Mouse (Mus musculus) ovary, postnatal 36 days (tissue): ENCODE data around the gene Odf2.

Source experiments
- DNase-seq: peaks from one replicate; pipeline ENCODE4 v3.0.0; 2022; ENCODE audit warnings: low spot score, mixed read lengths

Odf2 gene

DNA sequence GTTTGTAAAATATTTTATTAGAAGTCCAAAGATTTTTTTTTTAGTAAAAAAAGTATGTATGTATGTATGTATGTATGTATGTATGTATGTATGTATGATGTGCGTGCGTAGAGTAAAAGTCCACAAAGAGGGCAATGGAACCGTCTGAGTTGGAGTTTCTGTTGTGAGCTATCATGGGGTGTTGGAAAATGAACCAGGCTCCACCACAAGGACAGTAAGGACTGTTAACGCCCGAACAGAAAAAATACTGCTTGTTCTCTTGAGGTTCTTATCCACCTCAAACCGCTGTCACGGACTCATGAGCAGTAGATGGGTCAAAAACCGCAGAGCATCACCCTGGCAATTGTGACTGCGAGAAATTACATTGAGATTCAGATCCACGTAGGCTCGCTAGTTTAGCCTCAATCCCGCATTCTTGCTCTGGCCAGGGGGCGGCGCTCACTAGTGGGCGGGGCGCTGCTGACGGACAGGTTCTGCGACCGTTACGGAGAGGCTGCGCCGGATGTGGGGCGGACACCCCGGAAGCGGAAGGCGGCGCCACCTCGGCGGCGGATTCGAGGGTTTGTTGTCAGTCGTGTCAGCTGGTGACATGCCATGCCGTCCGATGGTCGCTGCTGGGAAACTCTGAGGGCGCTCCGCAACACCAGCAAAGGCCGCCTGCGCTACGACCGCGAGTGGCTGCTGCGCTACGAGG, 46.0 kb downstream of the Odf2 start, which contains the start of gene Gle1:
TSS of gene Gle1 (plus strand) at position 521 of the 694 bp plus-strand sequence.
- peak; percentile 97 for DNase-seq

DNA sequence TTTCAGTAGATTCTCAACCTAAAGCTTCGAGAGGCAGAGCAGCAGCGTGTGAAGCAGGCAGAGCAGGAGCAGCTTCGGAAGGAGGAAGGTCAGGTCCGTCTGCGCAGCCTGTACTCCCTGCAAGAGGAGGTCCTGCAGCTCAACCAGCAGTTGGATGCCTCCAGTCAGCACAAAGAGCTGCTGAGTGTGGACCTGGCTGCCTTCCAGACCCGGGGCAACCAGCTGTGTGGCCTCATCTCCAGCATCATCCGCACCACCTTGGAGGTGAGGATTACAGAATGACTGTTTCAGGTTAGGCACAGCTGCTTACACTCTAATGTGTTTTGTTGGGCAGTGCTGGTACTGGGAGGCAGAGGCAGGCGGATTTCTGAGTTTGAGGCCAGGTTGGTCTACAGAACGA, 51.1 kb downstream of the Odf2 start:
- no peak for DNase-seq

DNA sequence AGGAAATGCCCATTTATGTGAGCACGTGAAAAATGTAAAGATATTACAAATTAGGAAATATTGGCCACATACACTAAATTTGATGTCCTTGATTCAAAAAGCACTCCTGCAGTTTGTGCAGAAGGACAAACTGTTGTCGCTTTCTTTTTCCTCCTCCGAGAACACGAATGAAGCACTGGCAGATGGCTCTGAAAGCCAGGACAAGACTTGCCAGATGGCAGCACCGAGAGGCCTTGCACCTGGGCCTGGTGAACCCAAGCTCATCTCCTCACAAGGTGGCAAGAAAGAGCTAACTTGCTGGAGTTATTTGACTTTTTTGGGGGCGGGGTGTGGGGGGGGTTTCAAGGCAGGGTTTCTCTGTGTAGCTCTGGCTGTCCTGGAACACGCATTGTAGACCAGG, 51.8 kb downstream of the Odf2 start:
- DNase-seq: no peak

DNA sequence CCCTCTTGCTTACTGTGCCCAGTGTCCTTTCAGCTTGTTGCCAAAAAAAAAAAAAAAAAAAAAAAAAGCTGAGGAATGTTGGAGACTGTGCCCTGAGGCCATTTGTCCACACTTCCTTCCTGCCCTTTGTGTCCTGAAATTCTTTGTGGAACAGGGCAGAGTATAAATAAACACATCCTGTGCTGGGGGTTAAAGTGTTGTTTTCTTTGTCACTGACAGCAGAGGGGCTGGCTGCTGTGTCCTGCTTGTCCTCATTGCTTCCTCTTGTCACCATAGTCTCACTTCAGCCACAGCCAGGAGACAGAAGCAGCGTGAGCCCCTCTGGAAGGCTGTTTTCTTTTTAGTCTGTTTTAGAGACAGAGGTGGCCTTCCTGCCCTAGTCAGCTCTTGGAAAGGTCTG, 55.7 kb downstream of the Odf2 start:
- DNase-seq: no peak

DNA sequence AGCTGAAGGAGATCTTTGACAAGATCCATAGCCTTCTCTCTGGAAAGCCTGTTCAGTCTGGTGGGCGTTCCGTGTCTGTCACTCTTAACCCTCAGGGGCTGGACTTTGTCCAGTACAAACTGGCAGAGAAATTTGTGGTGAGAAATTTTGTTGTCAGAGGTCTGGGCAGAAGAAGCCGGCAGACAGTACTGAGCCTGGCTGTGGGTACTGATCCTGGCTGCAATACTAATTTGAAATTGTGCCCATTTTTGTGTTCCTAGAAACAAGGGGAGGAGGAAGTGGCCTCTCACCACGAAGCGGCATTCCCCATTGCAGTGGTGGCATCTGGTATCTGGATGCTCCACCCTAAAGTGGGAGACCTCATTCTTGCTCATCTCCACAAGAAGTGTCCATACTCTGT, 59.9 kb downstream of the Odf2 start:
- DNase-seq: no peak

DNA sequence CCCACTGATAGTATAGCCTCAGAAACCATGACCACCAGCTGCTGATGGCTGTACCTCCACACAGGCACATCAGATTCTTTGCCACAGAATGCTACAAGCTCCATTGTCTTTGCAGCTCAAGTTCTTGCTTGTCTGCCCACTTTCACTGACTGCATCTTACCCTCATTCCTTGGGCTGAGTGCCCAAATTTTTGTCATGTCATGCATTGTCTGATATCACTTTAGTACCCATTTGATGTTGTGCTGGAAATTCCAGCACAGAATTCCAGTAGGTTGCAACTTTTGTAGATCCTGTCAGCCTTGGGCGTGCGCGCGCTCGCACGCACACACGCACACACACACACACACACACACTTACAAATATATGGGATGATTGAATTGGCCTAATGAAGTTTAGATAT, 72.2 kb downstream of the Odf2 start:
- no peak for DNase-seq

DNA sequence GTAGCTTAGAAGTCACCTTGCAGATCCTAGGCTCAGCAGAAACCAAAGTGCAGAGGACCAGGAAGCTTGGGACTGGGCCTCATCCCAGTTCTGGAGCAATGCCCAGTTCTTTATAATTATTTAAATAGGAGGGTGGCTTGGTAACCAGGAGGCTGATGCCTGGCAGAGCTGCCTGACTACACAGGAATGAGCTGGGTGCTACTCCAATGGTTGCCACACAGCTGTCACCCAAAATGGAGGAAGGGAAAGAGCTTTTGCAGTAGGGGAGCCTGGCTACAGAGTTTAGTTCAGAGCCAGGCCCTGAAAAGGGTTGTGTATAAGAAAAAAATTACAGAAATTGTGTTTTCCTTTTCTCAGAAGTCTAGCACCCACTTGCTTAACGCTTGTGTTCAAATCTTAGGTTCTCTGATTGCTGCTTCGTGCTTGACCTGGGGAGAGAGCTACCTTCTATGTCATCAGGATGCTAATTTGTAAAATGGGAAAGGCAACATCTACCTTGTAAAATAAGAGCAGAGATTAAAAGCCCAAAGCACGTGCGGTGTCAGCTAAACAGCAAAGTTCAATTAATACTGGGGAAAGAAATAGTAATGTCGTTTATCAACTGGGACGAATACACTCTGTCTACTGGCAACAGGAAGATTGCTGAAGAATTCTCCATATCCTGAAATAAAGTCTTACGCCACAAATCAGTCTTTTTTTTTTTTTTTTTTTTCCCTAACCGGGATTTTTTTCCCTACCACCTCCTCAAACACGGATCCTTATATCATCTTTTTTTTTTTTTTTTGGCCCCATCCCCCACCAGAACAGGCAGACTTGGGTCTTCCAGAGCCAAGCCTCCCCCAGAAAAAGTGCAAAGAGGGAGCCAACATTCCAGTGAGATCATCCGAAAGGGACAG, 75.6 kb downstream of the Odf2 start:
- DNase-seq: peak; percentile 15

DNA sequence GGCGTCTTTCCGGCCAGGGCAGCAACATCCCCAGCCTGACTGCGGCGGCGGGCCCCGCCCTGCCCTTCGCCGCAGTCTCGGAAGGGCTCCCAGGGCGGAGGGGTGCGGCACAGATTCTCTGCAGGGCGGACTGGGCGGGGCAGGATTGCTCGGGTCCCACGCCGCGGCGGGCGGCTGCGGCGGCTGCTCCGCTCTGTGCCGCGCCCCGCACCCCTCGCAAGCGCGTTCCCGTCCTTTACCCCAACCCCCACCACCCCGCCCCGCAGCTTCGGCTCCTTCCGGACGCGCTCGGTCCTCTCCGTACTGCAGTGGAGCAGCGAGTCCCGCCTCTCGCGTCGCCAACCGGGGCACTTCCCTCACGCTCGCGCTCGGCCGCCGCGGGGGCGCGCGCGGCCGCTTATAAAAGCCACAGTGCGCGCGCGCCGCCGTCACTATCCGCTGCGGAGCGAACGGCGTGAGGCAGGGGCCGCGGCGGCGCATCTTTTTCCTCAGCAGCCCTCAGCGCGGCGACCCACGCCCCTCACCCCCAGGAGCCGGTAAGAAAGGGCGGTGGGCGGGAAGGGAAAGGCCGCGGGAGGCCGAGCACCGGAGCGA, 76.3 kb downstream of the Odf2 start, which contains the start of gene Sptan1:
TSS of gene Sptan1 (plus strand) at position 311 of the 594 bp plus-strand sequence.
- DNase-seq: peak; percentile 98

DNA sequence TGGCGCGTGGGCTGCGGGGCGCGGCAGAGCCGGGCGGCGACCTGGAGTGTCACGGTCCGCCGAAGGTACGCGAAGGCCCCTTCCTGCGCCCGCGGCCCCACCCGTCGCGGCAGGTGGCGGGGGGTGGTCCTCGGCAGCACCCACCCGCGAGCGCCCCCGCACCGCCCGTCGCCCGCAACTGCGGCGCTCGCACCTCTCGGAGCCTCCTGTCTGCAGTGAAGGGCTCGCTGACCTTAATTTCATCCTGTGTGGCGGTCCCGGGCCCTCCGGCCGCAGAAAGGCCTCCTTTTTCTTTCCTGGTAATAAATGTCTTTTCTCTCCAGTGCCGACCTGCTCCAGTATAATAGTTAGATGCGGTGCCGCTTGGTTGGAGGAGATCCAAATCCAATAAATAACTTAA, 76.9 kb downstream of the Odf2 start:
- DNase-seq: peak; percentile 53

DNA sequence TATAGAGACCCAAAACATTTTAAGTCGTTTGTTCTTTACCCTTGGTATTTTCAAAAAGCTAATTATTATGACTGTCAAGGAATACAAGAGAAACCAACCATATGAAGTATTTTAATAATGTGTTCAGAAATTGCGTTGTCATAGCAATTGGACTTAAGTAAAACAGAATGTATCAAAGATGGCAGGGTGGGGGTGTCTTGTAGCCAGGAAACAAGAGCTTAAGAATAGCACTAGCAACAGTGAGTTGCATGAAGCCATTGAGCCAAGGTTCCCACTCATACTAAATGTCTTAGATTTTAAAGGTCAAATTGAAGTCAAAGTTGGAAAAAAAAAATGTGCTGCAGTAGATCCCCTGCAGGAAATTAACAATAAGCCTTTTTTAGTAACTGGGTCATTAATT, 77.8 kb downstream of the Odf2 start:
- DNase-seq: no peak

DNA sequence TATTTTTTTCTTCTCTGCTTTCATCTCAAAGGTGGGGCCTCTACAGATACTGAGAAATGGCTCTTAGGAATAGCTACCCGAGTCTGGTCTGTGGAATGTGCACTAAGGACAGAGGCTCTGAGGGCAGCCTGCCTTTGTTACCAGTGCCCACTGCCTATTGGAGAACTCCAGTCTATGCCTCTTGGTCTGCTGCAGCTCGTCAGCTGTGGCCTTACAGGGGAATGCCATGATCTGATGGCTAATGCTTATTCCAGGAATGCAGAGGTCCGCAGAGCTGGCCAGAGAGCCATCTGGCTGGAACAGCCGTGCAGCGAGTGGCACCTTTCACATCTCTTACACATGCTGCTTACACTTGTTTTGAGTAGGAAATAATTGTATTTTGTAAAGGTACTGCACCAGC, 78.7 kb downstream of the Odf2 start:
- no peak for DNase-seq

DNA sequence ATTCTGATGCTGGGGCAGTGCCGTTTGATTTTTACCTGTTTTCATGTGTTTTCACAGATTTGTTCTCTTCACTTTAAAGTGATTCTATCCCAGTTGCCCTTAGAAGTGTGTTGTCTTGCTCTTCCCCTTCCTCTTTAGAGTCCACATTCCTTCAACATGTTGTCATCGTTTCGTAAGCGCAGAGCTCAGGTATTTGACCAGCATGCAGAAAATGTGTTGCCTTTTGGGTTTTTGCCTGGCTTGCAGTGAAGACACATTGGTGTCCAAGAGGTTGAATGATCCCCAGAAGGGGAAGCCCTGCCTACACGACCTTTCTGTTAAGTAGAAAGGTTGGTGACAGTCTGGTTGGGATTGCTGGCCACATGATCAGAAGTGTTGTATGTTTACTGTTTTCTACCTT, 79.6 kb downstream of the Odf2 start:
- DNase-seq: no peak

DNA sequence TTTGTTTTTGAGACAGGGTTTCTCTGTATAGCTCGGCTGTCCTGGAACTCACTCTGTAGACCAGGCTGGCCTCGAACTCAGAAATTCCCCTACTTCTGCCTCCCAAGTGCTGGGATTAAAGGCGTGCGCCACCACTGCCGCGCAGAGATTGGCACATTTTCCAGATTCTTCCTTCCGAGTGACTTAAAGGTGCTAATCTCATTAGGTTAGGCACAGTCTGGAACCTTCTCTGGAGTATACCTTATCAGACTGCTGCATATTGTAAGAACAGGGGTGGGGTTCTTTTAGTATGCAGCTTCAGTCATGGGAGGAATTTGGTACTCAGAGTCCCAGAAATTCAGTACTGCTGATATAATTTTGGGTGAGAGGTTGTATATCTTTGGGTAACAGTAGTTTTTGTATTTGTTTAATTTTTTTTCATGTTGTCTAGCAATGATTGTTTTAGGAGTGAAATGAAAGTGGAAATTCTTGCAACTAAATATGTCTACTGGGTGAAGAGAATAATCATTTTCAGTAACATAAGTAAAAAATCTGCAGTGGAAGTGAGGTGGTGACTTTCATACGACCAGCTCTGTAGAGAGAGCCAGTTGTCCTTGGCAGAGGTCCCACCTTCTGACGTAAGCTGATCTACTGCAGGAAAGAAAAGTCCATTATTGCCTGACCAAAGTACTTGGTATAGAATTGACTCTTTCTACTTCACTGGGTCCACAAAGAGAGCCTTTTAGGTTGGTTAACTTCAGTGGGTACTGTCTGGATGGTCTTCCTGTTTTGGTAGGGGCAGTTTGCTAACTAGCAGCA, 83.0 kb downstream of the Odf2 start:
- DNase-seq: peak; percentile 44

DNA sequence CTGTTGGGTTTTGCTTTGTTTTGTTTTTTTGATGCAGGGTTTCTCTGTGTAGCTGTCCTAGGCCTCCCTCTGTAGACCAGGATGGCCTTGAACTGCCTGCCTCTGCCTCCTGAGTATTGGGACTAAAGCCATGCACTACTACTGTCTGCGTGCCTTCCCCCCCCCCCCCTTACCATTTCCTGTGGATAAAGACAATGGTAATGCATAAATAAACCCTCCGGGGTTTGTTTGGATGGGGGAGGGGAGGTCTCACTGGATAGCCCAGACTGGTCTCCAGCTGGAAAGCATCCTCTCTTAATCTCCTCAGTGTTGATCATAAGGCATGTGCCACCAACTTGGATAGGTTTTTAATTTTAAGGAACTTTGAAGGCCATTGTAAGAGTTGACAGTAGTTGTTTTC, 84.5 kb downstream of the Odf2 start:
- DNase-seq: no peak

DNA sequence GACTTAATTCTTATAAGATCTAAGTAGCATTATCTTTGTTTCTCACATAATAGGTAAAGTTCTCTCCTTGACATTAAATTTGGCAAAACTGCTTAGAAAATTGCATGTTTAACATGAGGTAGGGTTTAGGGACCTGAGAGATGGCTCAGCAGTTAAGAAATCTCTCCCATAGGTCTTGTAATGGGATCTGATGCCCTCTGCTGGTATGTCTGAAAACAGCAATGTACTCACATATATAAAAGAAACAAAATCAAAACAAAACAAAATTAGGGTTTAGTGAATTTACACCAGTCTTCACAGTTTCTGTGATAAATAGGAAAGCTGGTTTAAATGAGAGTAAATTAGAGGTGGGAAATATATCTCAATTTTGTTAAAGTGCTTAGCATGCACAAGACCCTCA, 88.3 kb downstream of the Odf2 start:
- no peak for DNase-seq

DNA sequence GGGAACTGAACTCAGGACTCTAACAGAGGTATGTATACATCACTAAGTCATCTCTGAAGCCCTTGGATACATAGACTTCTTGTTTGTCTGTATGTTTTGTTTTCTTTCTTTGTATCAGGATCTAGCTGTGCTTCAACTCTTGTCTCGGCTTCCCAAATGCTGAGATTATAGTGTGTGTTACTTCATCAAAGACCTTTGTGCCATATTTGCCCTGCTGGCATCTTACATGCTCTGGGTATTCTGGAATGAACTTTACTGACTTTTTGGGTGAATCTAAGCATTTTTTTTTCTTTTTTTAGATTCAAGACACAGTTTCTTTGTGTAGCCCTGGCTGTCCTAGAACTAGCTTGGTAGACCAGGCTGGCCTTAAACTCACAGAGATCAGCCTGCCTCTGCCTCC, 91.6 kb downstream of the Odf2 start:
- DNase-seq: no peak
